Mouse (Mus musculus) ES-E14 (cell line): Measurements from ENCODE around the gene Gsdma.

ENCODE experiments used
- CHD2 ChIP-seq: IDR thresholded peaks from 2 replicates; pipeline ENCODE4 v1.6.1; 2014; ENCODE audit warnings: mild to moderate bottlenecking, low read depth, low read length, inconsistent platforms
- ZC3H11A ChIP-seq: IDR thresholded peaks from 2 replicates; pipeline ENCODE4 v1.6.1; 2012; ENCODE audit warnings: low read depth, mild to moderate bottlenecking, inconsistent platforms, low read length, borderline replicate concordance
- ZNF384 ChIP-seq: IDR thresholded peaks from 2 replicates; pipeline ENCODE4 v1.6.1; 2012; ENCODE audit warnings: low read depth, low read length, inconsistent platforms

- TF ChIP-seq ZC3H11A (no peak), ZNF384 (no peak), CHD2 (no peak)
Measured at GRCm38 (mm10) chr11:98723098-98723497, 58.9 kb downstream of the Gsdma start.
